Mouse (Mus musculus): Measurements from ENCODE around the gene Taf9b. TPM values are rescaled to one million over a fixed set of nuclear protein-coding genes. Genes with fewer than 3 reads are reported as not detected.

The Taf9b gene
- polyA plus RNA-seq, 1 experiment: 18.8 TPM

Other genes starting within 250 kb of the Taf9b start
- gene Magt1, start 209.3 kb downstream of the Taf9b start, polyA plus RNA-seq (2012; rRNA removed): 18.6 and 20.4 TPM in 2 replicates
- 213 and 279 TPM in 2 replicates for gene Cox7b, start 205.5 kb downstream of the Taf9b start, polyA plus RNA-seq (2012; rRNA removed)
- gene Atp7a, start 193.9 kb downstream of the Taf9b start, polyA plus RNA-seq (2012; rRNA removed): 4.6 and 5.7 TPM in 2 replicates
- gene Tlr13, start 78.0 kb downstream of the Taf9b start, polyA plus RNA-seq (2012; rRNA removed): 1.3 TPM in 2 replicates
- gene Pgk1, start 34.1 kb downstream of the Taf9b start, polyA plus RNA-seq (2012; rRNA removed): 158 and 166 TPM in 2 replicates
- gene Fnd3c2, start 34.2 kb upstream of the Taf9b start, polyA plus RNA-seq (2012; rRNA removed): not detected in 2 replicates

Data from urinary bladder, adult 2 months (tissue).